9 mouse cellular contexts compared by ENCODE assay signal in genomic region chr12:69556221-69556861, GRCm38 (mm10). TPM values are rescaled to one million over a fixed set of nuclear protein-coding genes. Genes with fewer than 3 reads are reported as not detected.
DNase-seq lines count a peak whose midpoint lies in the region; ATAC-seq and TF ChIP-seq lines count a peak whose summit lies in the region.
"Had no signal": no experiment of that assay in that cellular context is flagged by ENCODE, and none has a peak within 500 bp of the region (broad histone marks: within the 10 kb centered on the region; RNA-seq: fewer than 3 reads in every experiment).

No protein-coding gene starts in this region.

- H3K27ac ChIP-seq in heart, embryonic 10.5 days = peak overlapping the region; percentile 65; the same call in 1 of the 2 replicates
- no peak overlapping the region for H3K27ac ChIP-seq in midbrain, embryonic 15.5 days

- H3K4me2 ChIP-seq in midbrain, embryonic 15.5 days = no peak overlapping the region

- no peak for TF ChIP-seq POLR2A in brain, embryonic 14.5 days (IDR thresholded peaks at IDR 0.05; ENCODE audit: borderline replicate concordance, extremely low read depth, insufficient read depth, insufficient read length, poor library complexity, severe bottlenecking)

- H3K4me1 ChIP-seq in heart, embryonic 10.5 days = peaks cover 6% of the 10 kb centered on the region
- peaks cover 8% of the 10 kb centered on the region; the same call in 1 of the 2 replicates for H3K4me1 ChIP-seq in midbrain, embryonic 15.5 days

- peak; percentile 42; the same call in 1 of the 2 replicates for ATAC-seq in midbrain, embryonic 15.5 days (replicated peaks)
- no peak for ATAC-seq in megakaryocyte progenitor cell, adult 5-6 weeks (replicated peaks; ENCODE audit: poor library complexity)

- H3K4me3 ChIP-seq in heart, embryonic 10.5 days = no peak overlapping the region
- no peak overlapping the region for H3K4me3 ChIP-seq in midbrain, embryonic 15.5 days
- H3K4me3 ChIP-seq: erythroblast, embryonic 14.5 days had no signal

- H3K9ac ChIP-seq in midbrain, embryonic 15.5 days = no peak overlapping the region

- no peak for TF ChIP-seq CTCF in brain, embryonic 14.5 days (IDR thresholded peaks at IDR 0.05; ENCODE audit: borderline replicate concordance, extremely low read depth, insufficient read depth, insufficient read length)

- no peaks in the 10 kb centered on the region for H3K27me3 ChIP-seq in heart, embryonic 10.5 days (ENCODE audit: insufficient read depth, poor library complexity, severe bottlenecking)
- no peaks in the 10 kb centered on the region for H3K27me3 ChIP-seq in midbrain, embryonic 15.5 days (replicated peaks)

- no peaks in the 10 kb centered on the region for H3K9me3 ChIP-seq in heart, embryonic 10.5 days
- no peaks in the 10 kb centered on the region for H3K9me3 ChIP-seq in midbrain, embryonic 15.5 days

- H3K36me3 ChIP-seq in heart, embryonic 10.5 days = no peaks in the 10 kb centered on the region
- no peaks in the 10 kb centered on the region for H3K36me3 ChIP-seq in midbrain, embryonic 15.5 days (replicated peaks)

- DNase-seq in heart, embryonic 10.5 days (ENCODE audit: low spot score) = no peak
- DNase-seq in heart, postnatal 4 days = no peak
- DNase-seq in brain, embryonic 14.5 days (ENCODE audit: low read depth) = peak; percentile 46
- peak; percentile 35 for DNase-seq in kidney, postnatal 10 days
- DNase-seq in thymus, postnatal 36 days = no peak
- DNase-seq in layer of hippocampus, adult 9-11 months = no peak

- WGBS in heart, embryonic 10.5 days = 61% methylated on average over 6 of the region's 6 CpGs
- WGBS in midbrain, embryonic 15.5 days = 44% methylated on average over 6 of the region's 6 CpGs

RNA-seq across cellular contexts. Expression of gene Vcpkmt, which starts 26.5 kb away (rescaled TPM):
- 33.0 and 35.7 TPM in 2 replicates for polyA plus RNA-seq in heart, embryonic 10.5 days (2016; fragmentation: Nextera tagmentation; extraction: Ambion mirVana)
- total RNA-seq in heart, postnatal 4 days (2021) = 1 to 10 TPM; 6.3 to 6.9 TPM
- 16.2 and 17.1 TPM in 2 replicates for polyA plus RNA-seq in brain, embryonic 14.5 days (2012; rRNA removed)
- polyA plus RNA-seq in midbrain, embryonic 15.5 days (2015; fragmentation: Nextera tagmentation; extraction: Ambion mirVana) = 27.2 and 28.4 TPM in 2 replicates
- 15.0 and 15.3 TPM in 2 replicates for total RNA-seq in megakaryocyte progenitor cell, adult 5-6 weeks (2015)
- 10.5 and 17.5 TPM in 2 replicates for total RNA-seq in megakaryocyte progenitor cell, adult 5-6 weeks (2017)

Comparison
In these comparisons a context has a peak if more than half of its experiments do, and no peak if none do; other contexts are left out.
1. DNase-seq: peak in brain, embryonic 14.5 days (single experiment) and kidney, postnatal 10 days (single experiment); none in heart, embryonic 10.5 days (single experiment), heart, postnatal 4 days (single experiment), thymus, postnatal 36 days (0 of 2) and layer of hippocampus, adult 9-11 months (single experiment).